Mouse (Mus musculus) macrophage (primary cell): ENCODE data around the gene Apbb1ip. TPM values are rescaled to one million over a fixed set of nuclear protein-coding genes. Genes with fewer than 3 reads are reported as not detected.

Experiments
- H3K27ac ChIP-seq: fragments of 350-480 bp; formaldehyde crosslinking; 2 replicates; pipeline ENCODE4 v1.9.0; 2021
- H3K36me3 ChIP-seq: fragments of 350-480 bp; formaldehyde crosslinking; 2 replicates; pipeline ENCODE4 v1.9.0; 2021; ENCODE audit errors: inconsistent target
- H3K4me3 ChIP-seq: fragments of 350-480 bp; formaldehyde crosslinking; 2 replicates; pipeline ENCODE4 v1.9.0; 2021; ENCODE audit errors: inconsistent target
- H3K79me2 ChIP-seq: fragments of 350-480 bp; formaldehyde crosslinking; 2 replicates; pipeline ENCODE4 v1.9.0; 2021; ENCODE audit errors: inconsistent target
- WGBS: methylation state at CpG from one replicate; pipeline ENCODE4 v1.1.7; 2026; ENCODE audit warnings: inconsistent platforms; ENCODE audit not compliant: missing documents; 5-methylcytosine and 5-hydroxymethylcytosine counted together
- polyA plus RNA-seq: library from polyadenylated mRNA; stranded (reverse); fragments of 250-400 nt; gene quantifications from 3 replicates; pipeline ENCODE4 v1.2.4, GENCODE M21; 2018; ENCODE audit warnings: inconsistent platforms
- total RNA-seq, 78 experiments: library from RNA; depleted of rRNA; stranded (reverse); fragments of 250-400 nt; gene quantifications; 1 replicate in 9 of 78; 2 replicates in 24 of 78; 3 replicates in 43 of 78; 4 replicates in 2 of 78; pipeline ENCODE4 v1.2.4; 2018; ENCODE audit warnings: inconsistent platforms in 56 of 78

Gene Apbb1ip
- 100 to 1,000 TPM; 222 to 530 (median 259) TPM for total RNA-seq (2018; cell fraction: chromatin; rRNA removed)
- total RNA-seq (2018; cell fraction: cytosol; rRNA removed), result 100 to 1,000 TPM; 125 to 227 (median 154) TPM
- total RNA-seq (2018; cell fraction: nucleus; rRNA removed), result 100 to 1,000 TPM; 128 to 303 (median 191) TPM
- 99.7 to 351 TPM (median 202 TPM) in 3 replicates for polyA plus RNA-seq

DNA sequence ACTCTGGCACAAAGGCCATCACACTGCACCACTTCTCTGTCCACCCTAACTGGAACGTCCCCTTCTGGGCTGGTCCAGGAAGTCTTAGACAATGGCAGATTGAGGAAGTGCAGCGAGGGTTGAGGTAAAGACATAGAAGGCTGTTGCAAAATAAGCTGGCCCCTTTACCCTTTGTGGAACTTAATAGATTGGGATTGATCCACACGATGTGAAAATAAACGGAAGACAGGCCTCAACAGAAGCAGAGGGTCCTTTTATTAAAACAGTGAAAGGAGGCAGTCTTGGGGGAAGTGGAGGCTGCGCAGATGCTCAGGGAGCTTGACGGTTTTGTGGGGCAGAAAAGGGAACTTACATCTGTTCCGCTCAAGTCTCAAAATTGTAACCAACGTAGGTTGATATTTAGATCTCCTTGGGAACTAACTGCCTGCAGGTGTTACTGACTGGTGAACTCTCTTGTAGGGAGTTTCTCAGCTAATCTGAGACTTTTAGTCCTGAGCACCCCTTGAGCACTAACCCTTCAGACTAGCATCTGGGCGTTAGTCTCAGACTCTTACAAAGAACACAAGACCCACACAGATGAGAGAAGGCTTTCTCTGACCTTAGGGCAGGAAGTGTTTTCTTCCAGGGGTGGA is at the start of gene Apbb1ip:
Gene Apbb1ip (plus strand): TSS at position 546 of the 632 bp plus-strand sequence.
- peak within 1 kb of the TSS; percentile 97 for H3K27ac ChIP-seq
- 0% methylated on average over 9 of the region's 9 CpGs for WGBS
- H3K4me3 ChIP-seq, result peak within 1 kb of the TSS; percentile 79
- peaks cover 8% of the 10 kb centered on the region; the same call in 1 of the 2 replicates for H3K36me3 ChIP-seq
- peaks cover 44% of the 10 kb centered on the region for H3K79me2 ChIP-seq

- H3K79me2 ChIP-seq, result no peaks in the 10 kb centered on the region
- H3K4me3 ChIP-seq, result no peak overlapping the region
- H3K36me3 ChIP-seq, result no peaks in the 10 kb centered on the region
- no peak overlapping the region for H3K27ac ChIP-seq
- WGBS, result 78% methylated on average over 1 of the region's 1 CpGs
Observed at GRCm38 (mm10) chr2:22727113-22727512, 46.8 kb upstream of the Apbb1ip start.

DNA sequence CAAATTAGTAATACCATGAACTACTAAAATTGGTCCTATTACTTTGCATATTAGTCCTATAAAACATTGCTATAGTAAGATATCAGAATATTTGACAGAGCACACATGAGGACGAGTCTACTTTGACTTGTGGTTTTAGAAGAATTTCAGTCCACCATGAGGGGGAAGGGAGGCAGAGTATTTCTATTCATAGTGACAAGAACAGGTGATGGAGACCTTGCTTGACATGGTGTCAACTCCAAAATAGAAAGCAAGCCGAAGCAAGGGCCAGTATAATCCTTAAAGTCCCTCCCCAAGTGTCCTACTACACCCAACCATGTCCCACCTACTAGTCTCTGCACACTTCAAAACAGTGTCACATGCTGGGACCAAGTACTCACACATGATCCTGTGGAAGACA is 37.8 kb upstream of the Apbb1ip start:
- no peaks in the 10 kb centered on the region for H3K79me2 ChIP-seq
- WGBS, result 64% methylated on average over 2 of the region's 2 CpGs
- no peak overlapping the region for H3K27ac ChIP-seq
- no peaks in the 10 kb centered on the region for H3K36me3 ChIP-seq
- no peak overlapping the region for H3K4me3 ChIP-seq

GRCm38 (mm10) chr2:22739369-22739768 is 34.5 kb upstream of the Apbb1ip start:
- H3K79me2 ChIP-seq, result no peaks in the 10 kb centered on the region

DNA sequence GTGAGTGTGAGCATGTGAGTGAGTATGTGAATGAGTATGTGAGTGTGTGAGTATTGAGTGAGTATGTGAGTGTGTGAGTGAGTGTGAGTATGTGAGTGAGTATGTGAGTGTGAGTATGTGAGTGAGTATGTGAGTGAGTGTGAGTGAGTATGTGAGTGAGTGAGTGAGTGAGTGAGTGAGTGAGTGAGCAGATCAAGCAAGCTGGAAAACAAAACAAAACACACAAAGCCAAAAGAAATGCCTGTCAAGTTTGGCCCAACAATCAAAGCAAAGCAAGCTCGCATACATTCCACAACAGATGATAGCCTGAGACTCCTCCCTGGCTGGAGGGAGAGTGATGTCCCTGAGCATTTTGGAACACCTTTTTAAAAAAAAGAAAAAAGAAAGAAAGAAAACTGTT is 33.5 kb upstream of the Apbb1ip start:
- no peak overlapping the region for H3K27ac ChIP-seq
- no peaks in the 10 kb centered on the region for H3K36me3 ChIP-seq
- 100% methylated on average over 1 of the region's 1 CpGs for WGBS
- H3K4me3 ChIP-seq, result no peak overlapping the region
- H3K79me2 ChIP-seq, result no peaks in the 10 kb centered on the region

More at GRCm38 (mm10) chr2:22739369-22739768, 34.5 kb upstream of the Apbb1ip start:
- Histone ChIP-seq H3K36me3 (no peaks in the 10 kb centered on the region), H3K27ac (no peak overlapping the region), H3K4me3 (no peak overlapping the region)
- WGBS, result no CpG with 5 or more reads among the region's 1 CpGs

DNA sequence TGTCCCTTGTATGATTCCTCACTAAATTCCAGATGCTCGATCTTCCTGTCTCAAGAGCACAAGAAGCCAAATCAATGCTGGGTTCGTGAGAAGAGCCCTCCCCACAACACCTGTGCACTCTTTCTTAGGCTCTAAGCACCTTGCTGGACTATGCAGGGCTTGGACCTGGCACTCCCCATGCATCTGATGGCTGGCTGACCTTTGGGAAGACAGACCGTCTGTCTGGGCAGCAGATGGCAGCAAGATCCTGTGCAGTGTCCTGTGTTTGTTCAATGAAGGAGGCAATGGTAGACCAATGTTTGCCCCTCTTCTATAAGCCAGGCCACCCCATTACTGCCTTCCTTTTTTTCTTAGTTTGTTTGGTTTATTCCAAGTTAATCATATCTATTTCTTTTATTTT is 32.7 kb upstream of the Apbb1ip start:
- Histone ChIP-seq H3K4me3 (no peak overlapping the region), H3K27ac (no peak overlapping the region), H3K36me3 (no peaks in the 10 kb centered on the region), H3K79me2 (no peaks in the 10 kb centered on the region)
- WGBS, result 92% methylated on average over 3 of the region's 3 CpGs

DNA sequence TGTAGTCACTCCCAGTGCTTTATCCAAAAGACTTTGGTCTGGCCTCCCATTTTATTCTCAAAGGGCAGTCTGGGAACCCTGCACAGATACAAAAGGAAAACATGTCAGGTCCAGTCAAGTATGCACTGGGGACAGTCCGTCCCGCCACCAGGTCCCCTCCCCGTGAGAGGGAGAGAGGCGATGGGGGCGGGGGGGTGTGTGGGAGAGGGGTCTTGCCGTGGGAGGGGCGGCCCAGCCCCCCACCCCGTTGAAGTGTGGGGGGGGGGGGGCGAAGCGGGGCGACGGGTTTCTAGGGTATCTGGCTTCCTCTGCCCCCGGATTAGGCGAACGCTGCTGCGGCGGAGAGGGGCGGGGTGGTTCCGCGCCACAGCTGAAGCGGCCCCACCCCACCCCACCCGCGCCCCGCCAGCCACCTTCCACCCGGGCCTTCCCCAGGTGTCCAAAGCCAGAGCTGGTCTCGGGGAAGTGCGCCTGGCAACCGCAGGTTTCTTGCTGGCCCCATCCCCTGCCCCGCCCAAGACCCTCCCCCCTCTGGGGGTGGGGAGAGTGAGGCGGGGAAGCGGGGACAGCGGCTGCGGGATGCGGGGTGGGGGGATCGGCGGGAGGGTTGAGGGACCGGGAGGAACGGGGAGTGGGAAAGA is 29.7 kb upstream of the Apbb1ip start:
- Histone ChIP-seq H3K36me3 (no peaks in the 10 kb centered on the region), H3K4me3 (peak overlapping the region; percentile 21; the same call in 1 of the 2 replicates), H3K79me2 (no peaks in the 10 kb centered on the region), H3K27ac (no peak overlapping the region; the same call in 1 of the 2 replicates)
- WGBS, result 3% methylated on average over 29 of the region's 38 CpGs

GRCm38 (mm10) chr2:22744876-22745275 is 29.0 kb upstream of the Apbb1ip start:
- Histone ChIP-seq H3K79me2 (no peaks in the 10 kb centered on the region), H3K4me3 (no peak overlapping the region)

DNA sequence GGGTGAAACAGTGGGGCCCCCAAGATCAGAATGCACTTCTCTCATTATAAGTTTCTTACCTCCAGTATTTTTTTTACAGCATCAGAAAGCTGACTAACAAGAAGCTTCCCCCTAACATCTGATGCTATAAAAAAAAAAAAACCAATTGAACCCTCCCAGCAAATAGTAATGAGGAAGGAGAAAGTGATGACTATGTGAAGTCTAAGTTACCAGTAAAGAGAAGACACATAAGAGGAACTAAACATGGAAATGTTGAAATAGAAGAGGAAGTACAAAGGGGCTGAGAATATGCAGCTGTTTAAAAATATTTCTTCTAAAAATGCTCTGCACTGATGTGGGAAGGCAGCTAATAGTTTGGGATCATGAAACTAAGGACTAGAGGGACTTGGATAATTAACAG is 27.1 kb upstream of the Apbb1ip start:
- H3K36me3 ChIP-seq, result no peaks in the 10 kb centered on the region
- no peaks in the 10 kb centered on the region for H3K79me2 ChIP-seq
- no peak overlapping the region for H3K27ac ChIP-seq
- H3K4me3 ChIP-seq, result no peak overlapping the region

More at GRCm38 (mm10) chr2:22744876-22745275, 29.0 kb upstream of the Apbb1ip start:
- Histone ChIP-seq H3K36me3 (no peaks in the 10 kb centered on the region), H3K27ac (no peak overlapping the region)
- 33% methylated on average over 14 of the region's 19 CpGs for WGBS

DNA sequence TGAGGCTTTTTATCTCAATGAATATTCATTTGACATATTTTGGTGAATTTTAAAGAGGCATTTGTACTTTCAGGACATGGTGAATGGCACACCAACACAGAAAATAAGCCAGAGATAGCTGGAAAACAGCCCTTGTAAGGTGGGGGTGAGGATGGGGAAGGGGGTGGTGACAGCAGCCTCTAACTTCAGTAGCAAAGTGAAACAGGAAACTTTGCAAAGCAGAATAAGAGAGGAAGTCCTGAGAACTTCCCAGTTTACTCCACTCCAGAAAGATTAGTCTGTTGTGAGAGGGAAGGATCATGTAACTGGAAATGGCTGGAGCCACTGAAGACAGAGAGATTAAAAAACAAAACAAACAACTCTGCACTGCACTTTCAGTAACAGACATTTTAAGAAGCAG is 26.0 kb upstream of the Apbb1ip start:
- H3K27ac ChIP-seq, result no peak overlapping the region
- no peaks in the 10 kb centered on the region for H3K79me2 ChIP-seq
- H3K4me3 ChIP-seq, result no peak overlapping the region
- H3K36me3 ChIP-seq, result no peaks in the 10 kb centered on the region

- no peak overlapping the region for H3K27ac ChIP-seq
- no peaks in the 10 kb centered on the region for H3K79me2 ChIP-seq
- WGBS, result 64% methylated on average over 3 of the region's 3 CpGs
- H3K4me3 ChIP-seq, result no peak overlapping the region
- H3K36me3 ChIP-seq, result no peaks in the 10 kb centered on the region
Observed at GRCm38 (mm10) chr2:22749761-22750160, 24.1 kb upstream of the Apbb1ip start.

- no peaks in the 10 kb centered on the region for H3K79me2 ChIP-seq
- H3K36me3 ChIP-seq, result no peaks in the 10 kb centered on the region
- no peak overlapping the region for H3K4me3 ChIP-seq
- H3K27ac ChIP-seq, result peak overlapping the region; percentile 82
- 0% methylated on average over 4 of the region's 4 CpGs for WGBS
Observed at GRCm38 (mm10) chr2:22752492-22752891, 21.4 kb upstream of the Apbb1ip start.

DNA sequence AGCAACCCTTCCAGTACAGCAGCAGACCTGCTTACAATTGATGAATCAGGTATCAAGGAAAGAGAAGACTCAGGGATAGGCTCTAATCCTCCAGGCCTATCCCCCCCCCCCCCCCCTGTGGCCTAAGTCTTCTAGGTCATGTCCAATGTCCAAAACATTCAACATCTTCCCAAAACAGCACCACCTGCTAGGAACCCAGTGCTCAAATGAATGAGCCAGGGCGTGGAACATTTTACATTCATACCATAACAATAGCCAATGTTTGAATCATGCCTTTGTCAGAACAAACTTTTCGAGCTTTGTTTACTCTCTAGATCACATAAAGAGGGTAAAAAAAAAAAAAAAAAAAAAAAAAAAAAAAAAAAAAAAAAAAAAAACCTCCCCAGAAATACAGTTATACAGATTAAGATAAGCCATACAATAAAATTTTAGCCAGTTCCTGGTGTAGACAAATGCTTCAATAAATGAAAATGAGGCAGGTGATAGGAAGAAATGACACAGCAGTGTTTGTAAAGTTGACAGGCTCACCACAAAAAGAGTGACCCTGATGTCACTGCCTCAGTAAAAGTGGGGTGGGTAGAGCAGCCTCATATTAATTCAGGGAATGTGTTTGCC is 20.3 kb upstream of the Apbb1ip start:
- H3K79me2 ChIP-seq, result no peaks in the 10 kb centered on the region
- no peak overlapping the region for H3K4me3 ChIP-seq
- 95% methylated on average over 2 of the region's 2 CpGs for WGBS
- H3K27ac ChIP-seq, result peak overlapping the region; percentile 82
- H3K36me3 ChIP-seq, result no peaks in the 10 kb centered on the region

DNA sequence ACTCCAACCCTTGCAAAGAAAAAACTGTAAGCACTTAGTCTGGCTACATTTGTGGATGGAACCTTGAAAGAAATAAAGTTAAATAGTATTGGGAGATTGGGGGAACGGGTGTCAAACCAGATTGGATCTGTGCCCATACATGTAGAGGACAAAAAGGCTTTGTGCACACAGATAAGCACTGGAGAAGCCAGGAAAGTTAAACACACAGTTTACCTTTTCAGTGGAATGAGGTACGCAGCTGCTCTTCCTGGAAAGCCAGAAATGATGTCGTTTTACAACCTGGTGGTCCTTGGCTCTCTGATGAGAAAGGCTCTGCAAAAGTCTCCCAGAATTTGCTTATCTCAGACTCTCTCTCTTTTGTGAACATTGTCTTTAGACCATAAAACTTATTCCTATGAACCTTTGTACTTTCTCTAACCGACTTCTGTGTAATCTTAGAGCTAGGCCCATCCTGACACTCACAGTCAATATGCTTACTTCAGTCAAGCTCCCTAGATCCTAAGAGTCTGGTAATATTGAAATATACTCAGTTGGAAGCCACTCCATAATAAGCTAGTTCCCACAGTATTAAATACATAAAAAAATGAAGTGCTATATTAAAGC is 19.6 kb upstream of the Apbb1ip start:
- Histone ChIP-seq H3K4me3 (no peak overlapping the region), H3K79me2 (no peaks in the 10 kb centered on the region), H3K27ac (no peak overlapping the region), H3K36me3 (no peaks in the 10 kb centered on the region)
- 93% methylated on average over 4 of the region's 4 CpGs for WGBS

GRCm38 (mm10) chr2:22755561-22755960 is 18.3 kb upstream of the Apbb1ip start:
- Histone ChIP-seq H3K36me3 (no peaks in the 10 kb centered on the region), H3K4me3 (no peak overlapping the region), H3K79me2 (no peaks in the 10 kb centered on the region), H3K27ac (no peak overlapping the region)
- 92% methylated on average over 6 of the region's 6 CpGs for WGBS
